Mouse (Mus musculus) splenic B cell, adult 2 months (primary cell): ENCODE measurements around the gene Zmynd19.

Experiments
- DNase-seq: peaks from one replicate; pipeline ENCODE4 v3.0.0-alpha.2; 2011; ENCODE audit warnings: low read depth, low spot score
- H3K27me3 ChIP-seq: 2 replicates; pipeline ENCODE4 v1.6.1; 2012; ENCODE audit warnings: mild to moderate bottlenecking, low read length, moderate library complexity, mixed read lengths; ENCODE audit not compliant: control insufficient read depth, poor library complexity, insufficient read depth, severe bottlenecking
- H3K36me3 ChIP-seq: 2 replicates; pipeline ENCODE4 v1.6.1; 2012; ENCODE audit warnings: mild to moderate bottlenecking, low read length, moderate library complexity, mixed read lengths; ENCODE audit not compliant: control insufficient read depth, poor library complexity, insufficient read depth, severe bottlenecking

Gene Zmynd19

GRCm38 (mm10) chr2:24974906-24975703, 25.5 kb downstream of the Zmynd19 start, which contains the start of gene Mrpl41:
TSS of gene Mrpl41 (minus strand) at chr2:24975098.
- H3K27me3 ChIP-seq, result no peaks in the 10 kb centered on the region
- DNase-seq, result peak; percentile 98
- H3K36me3 ChIP-seq, result no peaks in the 10 kb centered on the region; the same call in 1 of the 2 replicates

GRCm38 (mm10) chr2:24975704-24976297, 26.2 kb downstream of the Zmynd19 start, which contains the start of gene Pnpla7:
TSS of gene Pnpla7 (plus strand) at chr2:24976033.
- Histone ChIP-seq H3K27me3 (no peaks in the 10 kb centered on the region), H3K36me3 (0 out of 2 replicates have a peak, but pooled peaks cover 1% of the 10 kb centered on the region)
- peak; percentile 94 for DNase-seq

GRCm38 (mm10) chr2:24976960-24977359, 27.4 kb downstream of the Zmynd19 start:
- no peaks in the 10 kb centered on the region for H3K27me3 ChIP-seq
- peak; percentile 34 for DNase-seq
- peaks cover 1% of the 10 kb centered on the region; the same call in 1 of the 2 replicates for H3K36me3 ChIP-seq

GRCm38 (mm10) chr2:24987762-24988161, 38.2 kb downstream of the Zmynd19 start:
- H3K27me3 ChIP-seq, result no peaks in the 10 kb centered on the region
- peaks cover 13% of the 10 kb centered on the region for H3K36me3 ChIP-seq
- no peak for DNase-seq

GRCm38 (mm10) chr2:24995332-24995731, 45.7 kb downstream of the Zmynd19 start:
- no peak for DNase-seq
- no peaks in the 10 kb centered on the region for H3K27me3 ChIP-seq
- H3K36me3 ChIP-seq, result peaks cover 4% of the 10 kb centered on the region

GRCm38 (mm10) chr2:24996471-24996870, 46.9 kb downstream of the Zmynd19 start:
- Histone ChIP-seq H3K27me3 (no peaks in the 10 kb centered on the region), H3K36me3 (peaks cover 4% of the 10 kb centered on the region)
- no peak for DNase-seq

- no peaks in the 10 kb centered on the region for H3K27me3 ChIP-seq
- peak; percentile 47 for DNase-seq
- H3K36me3 ChIP-seq, result peaks cover 6% of the 10 kb centered on the region
These were observed 51.1 kb downstream of the Zmynd19 start for GRCm38 (mm10) chr2:25000544-25001235.

GRCm38 (mm10) chr2:25003946-25004786, 54.6 kb downstream of the Zmynd19 start:
- DNase-seq, result no peak

GRCm38 (mm10) chr2:25006767-25007166, 57.2 kb downstream of the Zmynd19 start:
- Histone ChIP-seq H3K36me3 (peaks cover 4% of the 10 kb centered on the region; the same call in 1 of the 2 replicates), H3K27me3 (no peaks in the 10 kb centered on the region)
- DNase-seq, result no peak

More at GRCm38 (mm10) chr2:25003946-25004786, 54.6 kb downstream of the Zmynd19 start:
- H3K36me3 ChIP-seq, result peaks cover 4% of the 10 kb centered on the region; the same call in 1 of the 2 replicates
- H3K27me3 ChIP-seq, result no peaks in the 10 kb centered on the region

- no peaks in the 10 kb centered on the region for H3K27me3 ChIP-seq
- peaks cover 2% of the 10 kb centered on the region; the same call in 1 of the 2 replicates for H3K36me3 ChIP-seq
- DNase-seq, result peak; percentile 42
These were observed 58.7 kb downstream of the Zmynd19 start for GRCm38 (mm10) chr2:25008250-25008649.
